Mouse (Mus musculus) urinary bladder, postnatal 25 days (tissue): ENCODE results near the gene Atf6.
A peak's percentile ranks its signal among the peaks of the same experiment; 100 is the strongest.

ENCODE experiments used
- DNase-seq: peaks from one replicate; pipeline ENCODE4 v3.0.0; 2022; ENCODE audit warnings: low spot score

Atf6 gene

DNA sequence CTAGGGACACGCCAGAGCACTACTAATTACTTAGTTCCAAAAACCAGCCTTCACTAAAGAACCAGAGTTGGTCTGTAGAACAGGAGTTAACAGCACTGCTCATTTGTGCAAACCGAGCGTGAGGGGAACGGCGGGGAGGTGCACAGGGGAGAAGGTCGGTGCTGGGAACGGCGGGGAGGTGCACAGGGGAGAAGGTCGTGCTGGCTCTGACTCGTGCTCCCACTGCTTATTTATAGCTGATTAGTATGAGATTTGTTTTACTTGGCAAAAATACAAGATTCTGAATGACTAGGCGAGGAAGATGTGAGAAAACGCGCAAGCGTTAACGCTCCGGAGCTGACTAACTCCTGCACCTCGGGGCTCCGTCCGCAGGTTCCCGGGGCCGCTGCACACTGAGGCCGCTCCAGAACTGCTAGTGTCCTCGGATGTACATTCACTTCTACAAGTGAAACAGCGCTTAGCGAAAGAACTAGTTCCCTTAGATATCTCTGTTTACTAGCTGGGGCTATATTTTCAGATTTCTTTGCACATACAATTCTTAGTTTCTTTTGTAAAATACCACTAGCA, 96.1 kb downstream of the Atf6 start:
- DNase-seq, result peak; percentile 14

DNA sequence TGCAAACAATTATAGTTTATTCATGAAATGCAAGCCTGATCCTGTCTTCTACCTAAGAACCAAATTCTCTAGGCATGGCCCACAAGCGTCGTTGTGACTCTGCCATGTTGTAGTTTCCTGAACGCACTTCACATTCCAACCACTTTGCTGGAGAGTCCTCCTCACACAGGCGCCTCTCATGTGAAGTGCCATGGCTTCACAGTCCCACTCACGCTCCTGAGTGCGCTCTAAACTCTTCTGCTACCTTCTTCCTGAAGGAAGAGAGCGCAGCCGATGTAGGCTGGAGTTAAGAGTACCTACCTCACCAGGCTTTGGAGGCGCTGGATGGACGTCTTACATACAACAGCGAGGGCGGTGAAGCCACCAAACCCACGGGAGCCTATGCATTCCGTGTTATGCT, 96.9 kb downstream of the Atf6 start:
- no peak for DNase-seq

DNA sequence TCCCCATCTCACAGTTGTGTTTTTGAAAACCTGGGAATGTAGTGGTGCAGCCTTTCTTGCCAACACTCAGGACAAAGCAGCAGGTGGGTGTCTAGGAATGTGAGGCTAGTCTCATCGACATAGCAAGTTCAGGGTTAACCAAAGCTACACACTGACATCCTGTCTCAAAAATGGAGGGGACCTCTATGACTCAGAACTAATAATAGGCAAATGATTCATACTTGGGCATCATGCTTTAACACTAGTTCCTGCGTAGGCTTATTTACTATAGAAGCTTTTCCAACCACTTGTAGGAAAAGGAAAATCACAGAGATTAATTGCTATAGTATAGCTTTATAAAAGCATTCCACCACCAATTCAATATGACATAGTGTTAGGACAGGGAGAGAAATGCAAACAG, 100.6 kb downstream of the Atf6 start:
- no peak for DNase-seq

DNA sequence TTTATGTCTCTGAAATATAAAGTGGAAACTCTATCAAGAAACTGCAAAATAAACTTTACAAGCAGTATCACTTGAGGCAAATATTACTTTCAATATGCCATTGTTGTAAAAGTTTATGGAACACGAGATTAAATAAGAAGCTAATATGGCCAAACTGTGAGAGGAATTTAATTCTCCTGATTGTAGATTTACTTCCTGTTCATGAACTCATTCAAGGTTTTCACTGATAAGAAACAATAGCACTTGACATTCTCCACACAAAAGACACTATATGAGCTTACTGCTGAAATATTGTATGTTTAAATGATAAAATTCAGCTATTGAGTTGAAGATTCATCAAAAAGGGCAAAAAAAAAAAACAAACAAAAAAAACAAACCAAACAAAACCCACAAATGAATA, 102.8 kb downstream of the Atf6 start:
- DNase-seq, result no peak

DNA sequence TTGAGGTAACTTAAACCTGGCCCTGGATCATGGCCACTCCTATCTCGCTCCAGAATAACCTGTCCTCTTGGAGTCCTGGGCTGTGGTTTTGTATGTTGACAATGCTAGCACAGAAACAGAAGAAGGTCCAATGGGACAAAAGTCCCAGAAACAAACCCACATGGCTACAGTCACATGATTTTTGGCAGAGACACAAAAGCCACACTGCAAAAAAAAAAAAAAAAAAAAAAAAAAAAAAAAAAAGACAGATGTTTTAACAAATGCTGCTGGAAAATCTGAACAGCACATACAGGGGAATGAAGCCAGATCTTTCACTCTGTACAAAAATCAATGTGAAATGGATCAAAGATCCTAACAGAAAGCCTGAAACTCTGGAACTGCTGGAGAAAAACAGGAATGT, 105.9 kb downstream of the Atf6 start:
- no peak for DNase-seq

DNA sequence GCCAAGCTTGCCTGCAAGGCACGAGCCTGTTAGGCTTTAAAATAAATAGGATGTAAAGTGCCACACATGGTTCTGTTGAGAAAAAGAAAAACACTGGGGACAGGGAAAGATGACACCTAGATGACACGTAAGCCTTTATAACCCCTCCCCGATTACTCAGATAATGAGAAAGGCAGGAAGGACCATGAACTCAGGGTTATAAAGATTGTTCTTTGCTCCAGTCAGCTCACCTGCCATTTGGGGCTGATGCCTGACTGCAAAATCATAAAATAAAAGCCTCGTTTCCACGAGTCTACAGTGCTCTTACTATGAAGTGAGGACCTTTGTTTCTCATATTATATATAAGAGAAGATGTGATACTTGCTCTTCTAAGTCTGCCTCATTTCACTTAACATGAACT, 114.0 kb downstream of the Atf6 start:
- no peak for DNase-seq

DNA sequence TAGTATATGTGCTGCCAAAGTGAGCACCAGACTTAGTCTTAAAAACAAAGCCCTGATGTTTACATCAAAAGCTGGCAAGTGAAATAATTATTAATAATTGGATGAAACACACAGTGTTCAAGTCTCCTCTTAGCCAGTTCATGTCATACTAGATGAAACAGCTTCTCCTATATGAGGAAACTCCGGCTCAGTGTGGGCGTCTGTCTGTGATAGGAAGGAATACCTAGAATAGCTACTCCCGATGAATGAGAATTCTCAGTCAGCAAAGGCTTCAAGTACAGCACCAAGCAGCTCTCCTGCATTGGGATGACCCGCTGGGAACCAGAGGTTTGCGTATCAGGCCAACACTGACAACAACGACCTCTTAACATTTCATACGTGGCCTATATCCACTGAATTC, 115.8 kb downstream of the Atf6 start:
- no peak for DNase-seq

DNA sequence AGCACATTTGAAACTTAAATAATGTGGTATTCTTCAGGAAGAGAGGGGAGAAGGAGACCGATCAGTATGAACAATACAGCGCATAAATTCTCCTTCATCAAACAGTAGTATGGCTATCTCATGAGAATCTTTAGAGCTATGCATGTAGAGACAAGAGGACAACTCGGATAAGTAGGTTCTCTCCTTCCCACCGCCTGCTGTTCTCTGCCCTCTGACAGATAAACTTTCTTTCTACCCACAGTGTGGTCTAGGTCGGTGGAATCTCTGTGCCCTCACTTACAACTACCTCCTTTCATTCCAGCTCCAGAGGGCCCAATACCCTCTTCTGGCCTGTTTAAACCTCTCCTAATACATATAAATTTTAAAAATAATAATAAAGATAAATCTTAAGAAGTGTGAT, 121.0 kb downstream of the Atf6 start:
- no peak for DNase-seq

DNA sequence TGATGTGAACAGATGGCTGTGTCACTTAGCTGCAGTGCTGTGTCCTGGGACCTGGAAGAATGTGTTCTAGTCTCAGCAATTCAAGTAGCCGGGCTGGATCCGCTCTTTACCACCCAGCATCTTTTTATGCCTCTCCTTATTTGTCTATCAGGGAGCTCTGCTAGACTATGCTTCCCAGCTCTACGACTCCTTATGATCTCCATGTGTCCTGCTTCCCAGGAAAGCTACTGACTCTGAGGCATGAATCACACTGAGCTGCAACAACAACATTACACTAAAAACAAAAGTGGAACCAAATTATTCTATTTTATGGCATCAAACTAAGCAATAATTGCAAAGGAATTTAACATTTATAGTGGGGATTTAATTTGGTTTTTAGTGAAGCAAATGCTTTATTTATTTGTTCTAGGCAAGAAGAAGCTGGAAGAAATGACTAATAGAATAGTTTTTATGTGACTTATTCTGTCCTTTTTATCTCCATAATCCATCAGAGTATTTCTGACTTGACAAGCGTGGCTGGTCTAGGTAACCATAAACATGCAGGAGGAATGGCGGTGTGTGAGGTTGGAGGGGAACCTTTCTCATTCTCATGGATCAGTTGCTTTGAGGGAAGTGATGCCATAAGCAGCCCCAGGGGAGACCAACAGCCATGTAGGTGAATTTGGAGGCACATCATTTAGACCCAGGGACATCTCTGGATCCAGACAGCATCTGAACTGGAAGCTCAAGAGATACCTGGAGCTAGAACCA, 125.9 kb downstream of the Atf6 start:
- no peak for DNase-seq

DNA sequence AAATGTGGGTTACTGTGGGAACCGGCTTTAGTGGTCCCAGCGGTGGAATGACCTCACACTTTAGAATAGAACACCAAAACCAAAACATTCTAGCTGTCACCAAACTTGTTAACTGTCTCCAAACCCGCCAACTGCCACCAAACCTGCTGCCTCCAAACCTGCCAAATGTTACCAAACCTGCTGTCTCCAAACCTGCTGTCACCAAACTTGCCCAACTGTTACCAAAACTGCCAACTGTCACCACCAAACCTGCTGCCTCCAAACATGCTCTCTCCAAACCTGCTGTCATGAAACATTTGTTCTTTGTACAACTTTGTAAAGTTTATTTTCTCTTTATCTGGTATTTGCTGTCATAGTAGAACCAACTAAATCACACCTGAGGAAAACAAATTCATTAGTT, 132.7 kb downstream of the Atf6 start:
- DNase-seq, result no peak

DNA sequence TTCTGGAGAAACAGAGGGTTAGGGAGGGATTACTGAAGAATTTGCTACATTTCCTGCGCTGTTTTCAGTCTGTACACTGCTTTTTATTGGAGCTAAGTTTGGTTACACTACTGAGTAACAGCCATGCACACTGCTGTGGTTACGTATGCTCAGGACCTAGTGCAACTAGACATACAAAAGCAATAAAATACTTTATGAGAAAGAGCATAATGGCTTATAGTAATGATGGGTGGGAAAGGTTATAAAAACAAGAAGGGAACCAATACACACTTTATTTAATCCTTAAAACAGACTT, 135.0 kb downstream of the Atf6 start:
- no peak for DNase-seq

DNA sequence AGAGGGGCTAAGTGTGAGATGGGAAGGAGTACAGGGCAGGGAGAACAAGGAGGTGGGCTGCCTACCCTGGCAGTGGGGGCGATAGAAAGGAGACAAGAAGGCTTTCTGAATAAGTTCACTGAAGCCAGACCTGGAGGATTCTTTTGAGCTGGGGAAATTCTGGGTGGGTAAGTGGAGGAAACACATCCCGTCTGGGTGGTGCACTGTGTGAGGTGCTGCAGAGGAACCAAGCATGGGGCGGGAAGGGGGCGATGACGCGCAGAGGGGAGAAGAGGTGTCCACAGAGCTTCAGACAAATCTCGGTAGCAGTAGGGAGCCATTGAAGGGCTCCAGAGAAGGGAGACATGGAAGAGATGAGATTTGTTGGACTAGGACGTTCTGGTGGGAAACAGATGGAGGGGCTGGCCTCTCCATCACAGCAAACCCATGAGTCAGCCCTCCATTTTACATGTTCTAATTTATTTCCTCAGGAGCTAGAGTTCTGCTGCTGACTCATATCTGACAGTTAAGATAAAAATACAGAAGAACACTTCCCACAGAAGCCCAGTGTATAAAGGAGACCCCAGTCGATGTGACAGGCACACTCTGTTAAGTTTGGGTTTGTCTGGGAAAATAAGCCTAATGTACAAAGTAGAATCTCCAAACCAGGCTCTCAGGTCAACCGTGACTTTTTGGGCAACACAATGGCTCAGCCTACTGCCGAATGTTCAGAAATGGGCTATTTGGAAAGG, 135.5 kb downstream of the Atf6 start:
- no peak for DNase-seq

DNA sequence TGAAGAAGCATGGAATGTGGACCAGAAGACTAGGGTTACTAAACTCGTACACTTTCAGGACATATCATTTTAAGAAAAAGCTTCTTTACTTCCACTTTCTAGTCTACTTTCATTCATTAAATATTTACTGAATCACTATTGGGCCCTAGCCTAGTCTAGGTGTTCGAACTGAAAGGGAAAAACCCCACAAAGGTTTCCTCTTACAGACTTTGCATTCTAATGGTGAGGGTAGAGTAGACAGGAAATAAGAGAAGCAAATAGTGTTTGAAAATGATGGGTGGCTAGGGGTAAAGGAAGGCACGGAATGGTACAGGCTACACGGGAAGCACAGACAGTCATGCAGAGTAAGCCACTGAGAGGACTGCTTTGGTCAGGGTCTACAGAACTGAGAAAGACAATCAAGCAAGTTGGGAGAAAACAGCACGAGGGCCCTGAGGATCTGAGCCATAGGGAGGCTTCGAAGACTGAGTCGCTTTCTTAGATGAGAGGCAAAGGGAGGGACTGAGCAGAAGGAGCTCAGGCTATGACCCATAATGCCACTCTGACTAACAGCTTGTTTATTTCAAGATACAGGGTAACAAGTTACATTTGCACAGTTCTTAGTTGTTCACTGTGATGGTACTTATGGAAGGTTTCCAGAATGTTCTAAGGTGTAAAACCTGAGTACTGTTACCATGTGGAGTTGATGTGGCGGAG, 138.2 kb downstream of the Atf6 start:
- no peak for DNase-seq

DNA sequence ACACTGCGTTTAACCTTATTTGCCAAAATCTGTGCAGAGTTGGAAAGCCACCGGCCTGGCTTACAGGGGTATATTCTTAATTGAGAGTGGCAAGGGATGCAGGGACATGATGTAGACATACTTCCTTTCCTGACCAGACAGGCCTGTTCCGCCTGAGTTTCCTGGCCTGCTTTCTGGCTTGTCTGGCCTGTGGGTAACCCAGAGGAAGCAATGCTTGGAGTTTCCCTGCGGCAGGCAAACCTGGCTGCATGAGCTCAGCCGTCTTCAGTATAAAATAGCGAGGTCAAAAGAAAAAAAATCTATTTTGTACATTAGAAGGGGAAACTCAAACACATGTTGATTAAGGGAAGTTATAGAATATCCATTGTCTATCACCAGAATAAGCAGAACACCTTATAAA, 139.0 kb downstream of the Atf6 start:
- no peak for DNase-seq

DNA sequence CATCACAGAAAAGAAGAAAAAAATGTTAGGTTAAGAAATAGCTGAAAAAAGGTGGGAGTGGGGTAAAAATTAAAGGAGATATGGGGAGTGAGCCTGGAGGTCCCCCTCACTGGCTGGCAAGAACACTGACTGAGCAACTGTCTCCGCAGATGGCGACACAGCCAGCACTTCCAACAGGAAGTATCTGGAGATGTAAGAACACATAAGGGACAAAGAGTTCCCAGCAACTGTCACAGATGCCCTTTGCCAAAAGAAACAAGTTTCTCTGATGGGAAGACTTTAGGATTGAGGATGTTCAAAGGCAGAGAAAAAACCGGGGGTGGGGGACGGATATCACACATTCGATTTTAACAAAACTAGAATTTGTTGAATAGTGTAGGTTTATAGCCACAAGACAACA, 146.0 kb downstream of the Atf6 start:
- DNase-seq, result no peak

DNA sequence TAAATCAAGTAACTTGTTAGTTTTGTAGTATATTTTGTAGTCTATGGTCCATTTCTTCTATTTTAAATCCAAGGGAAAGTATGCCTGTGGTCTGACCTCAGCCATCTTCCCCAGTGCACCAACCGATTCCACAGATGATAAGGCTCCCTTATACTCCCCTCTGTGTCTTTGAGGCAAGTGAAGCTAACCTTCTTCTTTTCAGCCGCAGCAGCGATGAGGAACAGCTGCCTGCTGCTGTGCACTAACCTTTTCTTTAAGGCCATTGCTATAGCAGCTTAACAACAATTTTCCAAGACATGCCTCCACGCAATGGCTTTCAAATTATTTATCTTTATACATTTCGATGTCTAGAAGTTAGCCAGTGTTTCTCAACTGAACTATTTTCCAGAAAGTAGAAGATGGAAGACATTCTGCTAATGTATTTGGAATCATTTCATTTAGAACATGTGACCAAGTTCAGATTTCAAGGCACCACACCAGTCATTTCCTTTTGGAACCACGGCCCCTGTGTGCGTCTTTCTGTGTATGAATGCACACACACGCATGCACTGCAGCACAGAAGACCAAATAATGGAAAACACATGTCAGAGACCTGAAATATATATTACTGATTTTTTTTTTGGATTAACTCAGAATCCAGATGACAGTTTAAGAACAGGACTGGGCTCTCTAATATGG, 149.3 kb downstream of the Atf6 start:
- no peak for DNase-seq

DNA sequence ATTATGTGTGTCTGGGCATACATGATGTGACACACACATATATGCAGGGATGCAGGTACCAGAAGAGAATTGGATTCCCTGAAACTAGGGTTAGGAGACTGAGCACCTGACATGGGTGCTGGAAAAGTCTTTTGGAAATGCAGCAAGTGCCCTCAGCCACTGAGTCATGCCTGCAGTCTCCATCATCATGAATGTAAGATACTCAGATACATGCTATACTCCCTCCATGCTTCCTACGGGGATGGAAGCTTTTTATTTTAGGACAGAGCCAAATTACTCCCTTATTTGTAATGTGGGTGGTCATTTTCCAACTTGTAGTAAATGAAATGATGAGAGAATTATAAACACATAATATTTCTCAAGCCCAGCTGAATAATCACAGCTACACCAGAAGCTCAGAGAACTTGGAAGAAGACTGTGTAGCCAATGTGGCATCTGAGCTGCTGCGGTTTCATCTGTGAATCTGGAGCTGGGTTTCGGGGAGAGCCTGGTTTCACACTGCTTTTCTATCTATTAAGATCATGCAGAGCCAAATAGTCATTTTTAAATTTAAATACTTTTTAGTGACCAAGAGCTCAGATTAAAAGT, 150.2 kb downstream of the Atf6 start:
- DNase-seq, result no peak

DNA sequence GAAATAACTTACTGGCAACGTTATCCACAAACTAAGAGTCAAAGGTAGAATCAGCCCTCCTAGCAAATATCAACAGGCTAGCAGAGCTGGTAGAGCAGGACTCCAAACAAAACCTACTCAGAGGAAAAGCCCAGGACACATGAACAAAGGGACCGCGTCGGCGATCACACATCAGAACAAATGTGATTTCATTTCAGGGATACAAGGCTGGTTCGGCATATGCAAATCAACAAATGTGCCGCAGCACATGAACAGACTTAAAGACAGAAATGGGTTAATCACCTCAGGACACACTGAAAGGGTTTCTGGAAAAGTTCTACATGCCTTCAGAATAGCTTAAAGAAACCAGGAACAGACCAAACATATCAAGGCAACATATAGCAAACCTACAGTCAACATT, 155.8 kb downstream of the Atf6 start:
- DNase-seq, result no peak

DNA sequence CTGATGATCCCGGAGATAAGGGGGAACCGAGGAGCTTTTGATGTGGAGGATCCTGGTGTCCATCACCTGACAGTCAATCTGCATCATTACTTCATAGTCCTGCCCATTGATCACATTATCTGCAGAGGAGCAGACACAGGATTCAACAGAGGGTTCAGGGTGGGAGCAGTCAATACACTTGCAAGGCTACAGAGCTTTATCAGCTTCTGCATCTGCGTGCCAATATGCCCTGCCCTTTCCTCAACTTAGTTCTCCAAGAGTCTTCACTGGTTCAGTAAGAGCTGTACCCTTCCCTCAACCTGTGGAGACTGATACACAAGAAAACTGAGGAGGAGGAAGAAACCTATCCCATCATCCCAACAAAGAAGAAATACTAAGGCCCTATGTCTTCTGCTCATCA, 157.6 kb downstream of the Atf6 start:
- no peak for DNase-seq

DNA sequence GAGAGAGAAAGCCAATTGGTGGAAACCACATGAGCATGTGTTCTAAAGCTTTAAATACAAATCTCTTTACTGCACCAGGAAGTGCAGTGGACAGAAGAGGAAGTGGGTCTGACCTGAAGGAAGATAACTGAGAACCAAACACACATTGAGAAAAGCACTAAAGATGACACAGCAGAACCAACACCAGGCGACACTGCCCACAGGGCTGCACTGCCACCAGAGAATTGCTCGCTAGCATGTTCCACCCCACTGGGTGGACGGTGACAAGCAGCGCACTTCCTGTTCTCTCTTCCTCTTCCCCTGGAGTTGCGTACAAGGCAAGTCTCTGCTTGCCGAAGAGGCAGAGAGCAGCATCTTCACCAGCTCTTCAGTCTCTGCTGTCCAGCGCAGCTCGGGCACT, 158.1 kb downstream of the Atf6 start:
- DNase-seq, result no peak

DNA sequence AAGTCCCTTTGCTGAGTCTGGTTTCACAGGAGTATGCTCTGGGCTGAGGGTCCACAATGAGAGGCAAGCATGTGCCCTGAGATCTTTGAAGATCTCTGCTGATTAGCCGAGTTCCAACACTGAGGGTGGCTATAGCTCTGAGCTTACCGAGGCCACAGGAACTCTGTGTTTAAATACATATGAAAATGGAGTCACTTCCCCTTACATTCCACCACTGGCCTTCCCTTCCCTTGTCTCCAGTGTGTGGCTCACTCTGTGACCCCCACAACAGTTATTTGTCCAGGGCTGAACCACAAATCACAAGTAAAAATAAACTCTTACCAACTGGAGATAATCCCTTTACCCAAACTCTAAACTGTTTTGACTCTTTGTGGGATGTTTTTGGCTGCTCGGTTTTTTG, 158.5 kb downstream of the Atf6 start:
- DNase-seq, result no peak

DNA sequence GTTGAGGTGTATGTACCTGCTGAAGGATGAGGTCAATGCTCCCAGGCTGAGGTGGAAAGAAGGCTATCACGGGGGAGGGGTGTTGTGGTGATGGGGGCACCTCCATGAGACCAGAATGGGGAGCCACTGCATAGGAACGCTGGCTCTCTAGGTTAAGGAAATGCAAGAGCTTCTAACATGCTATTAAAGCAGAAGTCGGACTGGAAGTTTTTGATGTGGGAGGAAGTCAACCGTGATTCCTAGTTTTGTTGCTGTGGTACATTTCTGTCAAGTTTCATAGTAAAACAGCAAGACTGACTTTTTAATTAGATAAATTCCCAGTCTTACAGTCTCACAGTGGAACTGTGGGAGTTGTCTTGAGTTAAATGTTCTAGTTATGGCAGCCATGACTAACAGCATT, 161.5 kb downstream of the Atf6 start:
- DNase-seq, result no peak
